12 mouse cellular contexts compared by ENCODE assay signal in the genomic region with DNA sequence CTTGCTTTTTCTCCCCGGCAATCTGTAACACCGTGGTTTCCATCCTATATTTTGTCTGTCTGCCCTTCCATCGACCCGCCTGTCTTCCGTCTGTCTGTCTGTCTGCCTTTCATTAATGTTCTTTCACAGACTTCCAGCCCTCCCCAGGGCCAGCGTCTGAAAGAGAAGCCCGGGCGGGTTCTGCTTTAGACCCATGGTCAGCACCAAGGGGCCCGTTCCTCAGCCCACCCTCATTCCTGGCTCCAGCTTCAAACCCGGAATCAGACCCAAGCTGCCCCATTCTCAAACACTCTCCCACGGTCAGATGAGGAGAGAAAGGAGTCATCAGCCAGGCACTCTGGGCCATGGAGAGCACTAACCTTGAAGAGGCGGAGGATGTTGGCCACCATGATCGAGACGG. TPM values are rescaled to one million over a fixed set of nuclear protein-coding genes. Genes with fewer than 3 reads are reported as not detected.
DNase-seq lines count a peak whose midpoint lies in the region; ATAC-seq and TF ChIP-seq lines count a peak whose summit lies in the region.
"Had no signal": no experiment of that assay in that cellular context is flagged by ENCODE, and none has a peak within 500 bp of the region (broad histone marks: within the 10 kb centered on the region; RNA-seq: fewer than 3 reads in every experiment).

No protein-coding gene starts in this region.

- no peak for TF ChIP-seq POLR2A in heart, adult 2 months (IDR thresholded peaks at IDR 0.05; ENCODE audit: insufficient read depth, low read depth, low read length)

- TF ChIP-seq CTCF in heart, adult 2 months (IDR thresholded peaks at IDR 0.05), result no peak
- no peak for TF ChIP-seq CTCF in lung, postnatal 0 days (IDR thresholded peaks at IDR 0.05)

- no peaks in the 10 kb centered on the region for H3K36me3 ChIP-seq in heart, embryonic 16.5 days (ENCODE audit: control insufficient read depth, insufficient read depth)
- H3K36me3 ChIP-seq in heart, adult 2 months (ENCODE audit: control insufficient read depth, insufficient read depth, low read length), result no peaks in the 10 kb centered on the region
- no peaks in the 10 kb centered on the region for H3K36me3 ChIP-seq in hindbrain, embryonic 12.5 days
- H3K36me3 ChIP-seq in midbrain, embryonic 16.5 days (ENCODE audit: control insufficient read depth, insufficient read depth, low read length), result no peaks in the 10 kb centered on the region
- no peaks in the 10 kb centered on the region for H3K36me3 ChIP-seq in lung, postnatal 0 days (ENCODE audit: insufficient read depth, low read length)

- H3K4me1 ChIP-seq in heart, embryonic 16.5 days (ENCODE audit: control insufficient read depth, insufficient read depth, low read length), result peaks cover 5% of the 10 kb centered on the region
- no peaks in the 10 kb centered on the region for H3K4me1 ChIP-seq in heart, adult 2 months (ENCODE audit: control insufficient read depth, insufficient read depth, low read length)
- H3K4me1 ChIP-seq in hindbrain, embryonic 12.5 days, result peaks cover 86% of the 10 kb centered on the region
- peaks cover 45% of the 10 kb centered on the region for H3K4me1 ChIP-seq in midbrain, embryonic 16.5 days (ENCODE audit: control insufficient read depth, insufficient read depth, low read length)
- no peaks in the 10 kb centered on the region for H3K4me1 ChIP-seq in lung, postnatal 0 days (ENCODE audit: insufficient read depth, low read depth, low read length)

- no peaks in the 10 kb centered on the region for H3K9me3 ChIP-seq in heart, embryonic 16.5 days (replicated peaks; ENCODE audit: control insufficient read depth, low read length)
- H3K9me3 ChIP-seq in hindbrain, embryonic 12.5 days (replicated peaks), result no peaks in the 10 kb centered on the region
- no peaks in the 10 kb centered on the region for H3K9me3 ChIP-seq in midbrain, embryonic 16.5 days (replicated peaks; ENCODE audit: control insufficient read depth, low read length, poor library complexity, severe bottlenecking)
- no peaks in the 10 kb centered on the region for H3K9me3 ChIP-seq in lung, postnatal 0 days (ENCODE audit: low read length)

- H3K79me2 ChIP-seq in heart, adult 2 months (replicated peaks; ENCODE audit: control insufficient read depth, insufficient read depth, low read length), result no peaks in the 10 kb centered on the region

- peaks cover 69% of the 10 kb centered on the region for H3K27me3 ChIP-seq in heart, embryonic 16.5 days (ENCODE audit: control insufficient read depth, insufficient read depth, low read length)
- H3K27me3 ChIP-seq in heart, adult 2 months (ENCODE audit: control insufficient read depth, insufficient read depth, low read length), result peaks cover 3% of the 10 kb centered on the region; the same call in 1 of the 2 replicates
- 0 out of 2 replicates have a peak, but pooled peaks cover 9% of the 10 kb centered on the region for H3K27me3 ChIP-seq in hindbrain, embryonic 12.5 days
- H3K27me3 ChIP-seq in midbrain, embryonic 16.5 days (ENCODE audit: control insufficient read depth, insufficient read depth, low read depth, low read length), result no peaks in the 10 kb centered on the region
- H3K27me3 ChIP-seq in lung, postnatal 0 days (replicated peaks; ENCODE audit: insufficient read depth, low read length), result 0 out of 2 replicates have a peak, but pooled peaks cover 6% of the 10 kb centered on the region

- H3K4me2 ChIP-seq in heart, embryonic 16.5 days (ENCODE audit: low read depth, low read length), result no peak overlapping the region
- peak overlapping the region; percentile 31; the same call in 1 of the 2 replicates for H3K4me2 ChIP-seq in hindbrain, embryonic 12.5 days (replicated peaks)
- no peak overlapping the region for H3K4me2 ChIP-seq in midbrain, embryonic 16.5 days (ENCODE audit: low read length)
- H3K4me2 ChIP-seq in lung, postnatal 0 days (replicated peaks; ENCODE audit: low read depth, low read length), result no peak overlapping the region

- no peak for DNase-seq in heart, adult 2 months
- DNase-seq in R1 (ENCODE audit: low read depth, low spot score), result peak; percentile 39
- DNase-seq in lung, adult 18-20 months, result no peak
- no peak for DNase-seq in lung, postnatal 0 days (ENCODE audit: low spot score)
- no peak for DNase-seq in layer of hippocampus, adult 11-12 months (ENCODE audit: low spot score)
- DNase-seq: adrenal gland, adult 8-10 months; cerebellum, adult 9-10 months; heart, postnatal 36 days; lung, postnatal 4 days had no signal

- ATAC-seq in heart, embryonic 16.5 days (replicated peaks; ENCODE audit: extremely low read depth, insufficient read depth, low FRiP score), result no peak
- no peak for ATAC-seq in hindbrain, embryonic 12.5 days (ENCODE audit: low FRiP score)
- ATAC-seq in midbrain, embryonic 16.5 days, result no peak
- no peak for ATAC-seq in lung, postnatal 0 days

- H3K4me3 ChIP-seq in heart, embryonic 16.5 days (ENCODE audit: low read length), result 0 out of 2 replicates have a peak overlapping the region, but pooled peaks have one; percentile 1
- no peak overlapping the region for H3K4me3 ChIP-seq in heart, adult 2 months
- no peak overlapping the region for H3K4me3 ChIP-seq in hindbrain, embryonic 12.5 days
- H3K4me3 ChIP-seq in midbrain, embryonic 16.5 days (ENCODE audit: low read depth, low read length), result no peak overlapping the region
- H3K4me3 ChIP-seq in lung, postnatal 0 days (ENCODE audit: low read depth, low read length), result no peak overlapping the region

- intact Hi-C loops in heart, adult 2 months (cut with DNase I), result no loop called here

- no peak for TF ChIP-seq EP300 in heart, adult 2 months (IDR thresholded peaks at IDR 0.05; ENCODE audit: insufficient read depth, low read depth, low read length)
- TF ChIP-seq EP300 in lung, postnatal 0 days (IDR thresholded peaks at IDR 0.05), result no peak

- no peak overlapping the region for H3K9ac ChIP-seq in heart, embryonic 16.5 days (ENCODE audit: low read length)
- H3K9ac ChIP-seq in heart, adult 2 months (ENCODE audit: low read depth, low read length), result no peak overlapping the region
- H3K9ac ChIP-seq in hindbrain, embryonic 12.5 days, result no peak overlapping the region
- H3K9ac ChIP-seq in midbrain, embryonic 16.5 days (ENCODE audit: low read depth, low read length), result 0 out of 2 replicates have a peak overlapping the region, but pooled peaks have one; percentile 31
- no peak overlapping the region for H3K9ac ChIP-seq in lung, postnatal 0 days (replicated peaks; ENCODE audit: low read depth)

- H3K27ac ChIP-seq in heart, embryonic 16.5 days (ENCODE audit: low read length), result peak overlapping the region; percentile 27; the same call in 1 of the 2 replicates
- no peak overlapping the region for H3K27ac ChIP-seq in heart, adult 2 months
- H3K27ac ChIP-seq in hindbrain, embryonic 12.5 days, result peak overlapping the region; percentile 88
- peak overlapping the region; percentile 80 for H3K27ac ChIP-seq in midbrain, embryonic 16.5 days (ENCODE audit: low read length)
- no peak overlapping the region for H3K27ac ChIP-seq in lung, postnatal 0 days (ENCODE audit: low read length)

- WGBS in heart, embryonic 16.5 days, result 21% methylated on average over 14 of the region's 14 CpGs
- WGBS in heart, adult 2 months, result 26% methylated on average over 14 of the region's 14 CpGs
- WGBS in hindbrain, embryonic 12.5 days, result 15% methylated on average over 14 of the region's 14 CpGs
- WGBS in midbrain, embryonic 16.5 days, result 25% methylated on average over 14 of the region's 14 CpGs
- WGBS in lung, postnatal 0 days, result 28% methylated on average over 14 of the region's 14 CpGs

RNA-seq across cellular contexts. Expression of gene Grm4, which starts 18.9 kb away (rescaled TPM):
- polyA plus RNA-seq in heart, embryonic 16.5 days (2015; fragmentation: Nextera tagmentation; extraction: Ambion mirVana), result 0.25 and 0.30 TPM in 2 replicates
- total RNA-seq in heart, adult 2 months (2021), result under 1 TPM; 0.13 to 0.16 TPM
- 0.47 and 0.53 TPM in 2 replicates for polyA plus RNA-seq in heart, adult 2 months (2012; rRNA removed)
- polyA plus RNA-seq in hindbrain, embryonic 12.5 days (2016; fragmentation: Nextera tagmentation; extraction: Ambion mirVana), result 3.7 and 4.2 TPM in 2 replicates
- polyA plus RNA-seq in midbrain, embryonic 16.5 days (2015; fragmentation: Nextera tagmentation; extraction: Ambion mirVana), result 7.5 and 11.0 TPM in 2 replicates
- polyA plus RNA-seq in lung, postnatal 0 days (2015; fragmentation: Nextera tagmentation; extraction: Ambion mirVana), result not detected in 2 replicates

RNA-seq across cellular contexts. Expression of gene Hmga1, which starts 54.0 kb away (rescaled TPM):
- polyA plus RNA-seq in heart, embryonic 16.5 days (2015; fragmentation: Nextera tagmentation; extraction: Ambion mirVana), result 135 and 186 TPM in 2 replicates
- total RNA-seq in heart, adult 2 months (2021), result 10 to 100 TPM; 47.5 to 48.2 TPM
- polyA plus RNA-seq in heart, adult 2 months (2012; rRNA removed), result 73.8 and 78.0 TPM in 2 replicates
- polyA plus RNA-seq in hindbrain, embryonic 12.5 days (2016; fragmentation: Nextera tagmentation; extraction: Ambion mirVana), result 161 and 162 TPM in 2 replicates
- 124 and 134 TPM in 2 replicates for polyA plus RNA-seq in midbrain, embryonic 16.5 days (2015; fragmentation: Nextera tagmentation; extraction: Ambion mirVana)
- polyA plus RNA-seq in lung, postnatal 0 days (2015; fragmentation: Nextera tagmentation; extraction: Ambion mirVana), result 41.2 and 50.6 TPM in 2 replicates

Comparison
In these comparisons a context has a peak if more than half of its experiments do, and no peak if none do; other contexts are left out.
1. H3K27ac ChIP-seq: peak in heart, embryonic 16.5 days (single experiment), hindbrain, embryonic 12.5 days (single experiment) and midbrain, embryonic 16.5 days (single experiment); none in heart, adult 2 months (single experiment) and lung, postnatal 0 days (single experiment).